Mouse (Mus musculus) megakaryocyte progenitor cell, adult 5-6 weeks (primary cell): ENCODE results near the gene Arf5. TPM values are rescaled to one million over a fixed set of nuclear protein-coding genes. Genes with fewer than 3 reads are reported as not detected.

ENCODE experiments used
- total RNA-seq, 2 experiments: library from RNA; stranded (forward) in 1 of 2; stranded (reverse) in 1 of 2; fragments of 157-497, 149-512 nt in 1 of 2; fragments of 200-1000 nt in 1 of 2; gene quantifications; 2 replicates each; pipeline versions ENCODE4 v1.2.3 to v1.2.4; 2015 to 2017

Gene Arf5
- total RNA-seq, 2 experiments from 2014 or later: 45.2 to 45.5 TPM

Other genes starting within 250 kb of the Arf5 start
- gene Zfp800, start 25.6 kb upstream of the Arf5 start, total RNA-seq (2015): 63.6 and 64.3 TPM in 2 replicates
- gene Zfp800, start 25.6 kb upstream of the Arf5 start, total RNA-seq (2017): 57.3 and 65.0 TPM in 2 replicates
- not detected in 2 replicates for gene Fscn3, start 4.2 kb downstream of the Arf5 start, total RNA-seq (2015)
- not detected in 2 replicates for gene Fscn3, start 4.2 kb downstream of the Arf5 start, total RNA-seq (2017)
- 4.0 and 4.4 TPM in 2 replicates for gene Gcc1, start 4.8 kb downstream of the Arf5 start, total RNA-seq (2015)
- 9.5 and 10.2 TPM in 2 replicates for gene Gcc1, start 4.8 kb downstream of the Arf5 start, total RNA-seq (2017)
- not detected in 2 replicates for gene Pax4, start 25.8 kb downstream of the Arf5 start, total RNA-seq (2015)
- gene Pax4, start 25.8 kb downstream of the Arf5 start, total RNA-seq (2017): not detected in 2 replicates
- 85.0 and 89.1 TPM in 2 replicates for gene Snd1, start 51.6 kb downstream of the Arf5 start, total RNA-seq (2015)
- gene Snd1, start 51.6 kb downstream of the Arf5 start, total RNA-seq (2017): 177 and 186 TPM in 2 replicates